Mouse (Mus musculus) embryonic facial prominence, embryonic 11.5 days (tissue): ENCODE measurements around the gene Gstt3. TPM values are rescaled to one million over a fixed set of nuclear protein-coding genes. Genes with fewer than 3 reads are reported as not detected.
A peak's percentile ranks its signal among the peaks of the same experiment; 100 is the strongest.

Experiments used
- ATAC-seq: fragments of 200-750 bp; cut with Nextera tagmentation; replicated peaks from 2 replicates; pipeline ENCODE4 v1.8.0; 2017; ENCODE audit warnings: low read depth; ENCODE audit not compliant: insufficient number of reproducible peaks, low FRiP score, low TSS enrichment
- DNase-seq: peaks from one replicate; pipeline ENCODE4 v3.0.0-alpha.2; 2015; ENCODE audit warnings: low spot score
- H3K27ac ChIP-seq: fragments of 300-500 bp; sonication (generic); replicated peaks from 2 replicates; pipeline ENCODE4 v1.5.1; 2014; ENCODE audit warnings: mild to moderate bottlenecking, low read depth, low read length, control low read depth
- H3K27me3 ChIP-seq: fragments of 300-500 bp; sonication (generic); 2 replicates; pipeline ENCODE4 v1.6.1; 2014; ENCODE audit warnings: mild to moderate bottlenecking, low read length, moderate library complexity, mixed read lengths; ENCODE audit not compliant: control insufficient read depth, insufficient read depth
- H3K36me3 ChIP-seq: fragments of 300-500 bp; sonication (generic); replicated peaks from 2 replicates; pipeline ENCODE4 v1.6.1; 2014; ENCODE audit warnings: low read depth, mild to moderate bottlenecking, low read length, moderate library complexity, mixed read lengths; ENCODE audit not compliant: control insufficient read depth, insufficient read depth
- H3K4me1 ChIP-seq: fragments of 300-500 bp; sonication (generic); 2 replicates; pipeline ENCODE4 v1.6.1; 2014; ENCODE audit warnings: low read length, mixed read lengths; ENCODE audit not compliant: control insufficient read depth, insufficient read depth
- H3K4me2 ChIP-seq: fragments of 300-500 bp; sonication (generic); 2 replicates; pipeline ENCODE4 v1.6.1; 2014; ENCODE audit warnings: low read depth, mild to moderate bottlenecking, control low read depth, low read length, moderate library complexity
- H3K4me3 ChIP-seq: fragments of 300-500 bp; sonication (generic); 2 replicates; pipeline ENCODE4 v1.5.1; 2014; ENCODE audit warnings: low read depth, low read length, control low read depth
- H3K9ac ChIP-seq: fragments of 300-500 bp; sonication (generic); replicated peaks from 2 replicates; pipeline ENCODE4 v1.6.1; 2014; ENCODE audit warnings: mild to moderate bottlenecking, control low read depth, low read length
- H3K9me3 ChIP-seq: fragments of 300-500 bp; sonication (generic); replicated peaks from 2 replicates; pipeline ENCODE4 v1.6.1; 2016; ENCODE audit warnings: mild to moderate bottlenecking, low read length, inconsistent platforms, mixed read lengths; ENCODE audit not compliant: control insufficient read depth
- WGBS: fragments of 180-500 bp; shearing (Covaris S2); extraction: QIAGEN DNeasy Blood & Tissue Kit; methylation state at CpG from one replicate; pipeline ENCODE4 v1.1.7; 2014; 5-methylcytosine and 5-hydroxymethylcytosine counted together
- polyA plus RNA-seq: library from polyadenylated mRNA; unstranded; fragments of >200 nt; fragmentation: Nextera tagmentation; extraction: Ambion mirVana; gene quantifications from 2 replicates; pipeline ENCODE4 v1.2.1, GENCODE M21; 2014

Gstt3 gene
- polyA plus RNA-seq, 1 experiment from 2014 or later, result 5.9 TPM

DNA sequence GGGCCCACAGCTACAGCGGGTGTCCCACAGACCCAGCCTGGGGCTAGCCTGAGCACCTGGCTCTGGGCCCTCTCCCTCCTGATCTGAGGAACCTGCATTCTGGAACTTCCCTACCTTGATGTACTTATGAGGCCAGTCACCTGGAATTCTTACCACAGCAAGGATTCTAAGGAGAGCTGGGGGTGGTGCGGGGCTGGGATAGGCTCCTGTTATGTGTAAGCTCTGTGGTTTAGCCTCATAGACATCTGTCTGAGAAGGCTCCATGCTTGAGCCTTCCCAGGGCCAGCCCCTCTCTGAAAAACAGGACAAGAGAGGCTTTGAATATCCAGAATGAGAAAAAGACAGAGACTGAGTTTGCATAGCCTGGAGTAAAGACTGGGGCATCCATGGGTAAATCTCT, 41.2 kb upstream of the Gstt3 start, which contains the start of gene Gstt4:
Gene Gstt4, minus strand, starts transcription at position 101 of the 400 bp plus-strand sequence.
- Histone ChIP-seq H3K36me3 (no peaks in the 10 kb centered on the region), H3K4me2 (no peak within 1 kb of the TSS), H3K4me1 (no peaks in the 10 kb centered on the region), H3K27me3 (no peaks in the 10 kb centered on the region), H3K4me3 (no peak within 1 kb of the TSS), H3K9me3 (no peaks in the 10 kb centered on the region), H3K27ac (no peak within 1 kb of the TSS), H3K9ac (no peak within 1 kb of the TSS)
- ATAC-seq (no peak), DNase-seq (no peak)
- 84% methylated on average over 2 of the region's 2 CpGs for WGBS

DNA sequence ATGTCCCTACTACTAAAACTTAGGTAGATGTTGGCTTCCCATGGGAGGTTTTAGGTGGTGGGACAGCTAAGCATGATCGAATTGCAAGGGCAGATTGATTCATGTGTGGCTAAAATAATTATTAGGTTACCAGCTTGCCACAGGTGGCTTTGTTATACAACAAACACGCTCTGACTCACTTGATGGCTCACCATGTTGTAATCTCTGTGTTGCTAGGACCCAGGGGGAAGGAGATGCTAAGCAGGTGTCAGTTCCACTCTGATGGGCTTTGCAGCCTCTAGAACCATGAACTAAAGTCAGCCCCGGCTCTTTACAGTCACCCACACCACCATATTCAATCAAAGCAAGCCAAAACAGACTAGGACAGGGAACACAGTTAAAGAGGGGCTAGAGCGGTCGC, 38.7 kb upstream of the Gstt3 start:
- Histone ChIP-seq H3K36me3 (no peaks in the 10 kb centered on the region), H3K27me3 (no peaks in the 10 kb centered on the region), H3K4me2 (no peak overlapping the region), H3K4me1 (no peaks in the 10 kb centered on the region), H3K9me3 (no peaks in the 10 kb centered on the region), H3K4me3 (no peak overlapping the region), H3K9ac (no peak overlapping the region), H3K27ac (no peak overlapping the region)
- 84% methylated on average over 5 of the region's 5 CpGs for WGBS
- DNase-seq, result no peak
- no peak for ATAC-seq

DNA sequence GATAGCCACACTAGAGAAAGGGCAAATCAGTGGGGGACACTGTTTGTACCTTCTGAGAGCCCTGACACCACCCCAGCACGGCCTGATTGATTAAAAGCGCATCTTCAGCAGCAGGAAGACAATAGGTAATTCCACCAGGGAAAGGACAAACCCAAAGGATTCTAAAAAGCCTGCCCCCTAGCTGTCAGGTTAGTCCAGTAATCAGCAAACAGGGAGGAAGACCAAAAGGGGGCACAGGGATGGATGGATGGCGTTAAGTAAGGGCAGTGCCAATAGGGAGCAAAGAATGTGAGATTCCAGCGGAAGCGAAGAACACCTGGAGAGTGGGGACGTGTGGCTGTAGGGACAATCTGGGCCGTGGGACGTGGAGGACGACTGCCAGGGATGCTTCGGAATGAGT, 37.4 kb upstream of the Gstt3 start:
- WGBS, result 64% methylated on average over 10 of the region's 10 CpGs

DNA sequence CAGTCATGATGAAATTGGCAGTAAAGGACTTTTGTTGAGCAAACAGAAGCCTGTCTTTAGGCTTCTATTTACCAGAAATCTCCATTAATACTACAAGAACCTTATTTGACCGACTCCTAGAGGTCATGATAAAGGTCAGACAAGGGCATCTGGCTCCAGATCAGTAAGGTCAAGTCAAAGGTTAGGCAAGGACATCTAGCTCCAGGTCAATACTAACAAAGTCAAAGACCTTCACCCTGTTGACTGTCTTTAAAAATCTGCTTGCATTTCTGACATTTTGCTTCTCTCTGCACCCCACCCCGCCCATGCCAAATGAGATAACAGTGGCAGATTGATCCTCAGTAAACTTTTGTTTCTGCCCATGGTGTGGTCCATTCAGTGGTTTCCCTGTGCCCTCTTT, 23.0 kb upstream of the Gstt3 start:
- Histone ChIP-seq H3K27ac (no peak overlapping the region), H3K36me3 (no peaks in the 10 kb centered on the region), H3K4me1 (no peaks in the 10 kb centered on the region), H3K4me2 (no peak overlapping the region), H3K9me3 (no peaks in the 10 kb centered on the region), H3K4me3 (no peak overlapping the region), H3K27me3 (no peaks in the 10 kb centered on the region), H3K9ac (no peak overlapping the region)
- ATAC-seq (no peak), DNase-seq (no peak)
- 60% methylated on average over 2 of the region's 2 CpGs for WGBS

More for the DNA sequence above, 37.4 kb upstream of the Gstt3 start:
- Histone ChIP-seq H3K36me3 (no peaks in the 10 kb centered on the region), H3K27ac (no peak overlapping the region), H3K9me3 (no peaks in the 10 kb centered on the region), H3K4me2 (no peak overlapping the region), H3K4me3 (no peak overlapping the region), H3K4me1 (no peaks in the 10 kb centered on the region), H3K27me3 (no peaks in the 10 kb centered on the region), H3K9ac (no peak overlapping the region)
- ATAC-seq (no peak), DNase-seq (no peak)

DNA sequence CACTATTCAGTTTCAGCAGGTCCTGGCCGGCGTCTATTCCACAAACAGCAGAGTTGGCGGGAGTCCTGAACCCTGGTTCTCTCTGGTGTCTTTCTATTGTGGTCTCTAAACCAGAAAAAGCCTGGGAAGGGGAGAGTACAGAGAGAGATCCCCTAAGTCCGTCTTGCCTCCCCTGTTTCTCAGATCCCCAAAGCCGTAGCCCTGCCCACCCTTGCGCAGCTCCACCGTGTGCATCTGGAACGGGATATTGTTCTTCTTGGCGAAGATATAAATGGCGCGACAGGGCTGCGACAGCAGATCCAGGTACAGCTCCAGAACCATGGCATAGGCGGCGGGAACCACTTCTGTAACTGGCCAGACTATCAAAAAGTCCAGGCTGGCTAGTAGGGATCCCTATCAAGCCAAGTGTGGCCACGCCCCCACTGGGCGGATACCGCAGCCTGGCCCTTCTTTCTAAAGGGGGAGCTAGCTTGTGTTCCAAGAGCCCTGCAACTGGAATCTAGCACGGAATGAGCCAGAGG, 17.0 kb upstream of the Gstt3 start, which contains the start of gene Gstt1:
Gene Gstt1, minus strand, starts transcription at position 409 of the 521 bp plus-strand sequence.
- Histone ChIP-seq H3K27ac (no peak within 1 kb of the TSS), H3K4me1 (no peaks in the 10 kb centered on the region)
- peak; percentile 24; the same call in 1 of the 2 replicates for ATAC-seq

DNA sequence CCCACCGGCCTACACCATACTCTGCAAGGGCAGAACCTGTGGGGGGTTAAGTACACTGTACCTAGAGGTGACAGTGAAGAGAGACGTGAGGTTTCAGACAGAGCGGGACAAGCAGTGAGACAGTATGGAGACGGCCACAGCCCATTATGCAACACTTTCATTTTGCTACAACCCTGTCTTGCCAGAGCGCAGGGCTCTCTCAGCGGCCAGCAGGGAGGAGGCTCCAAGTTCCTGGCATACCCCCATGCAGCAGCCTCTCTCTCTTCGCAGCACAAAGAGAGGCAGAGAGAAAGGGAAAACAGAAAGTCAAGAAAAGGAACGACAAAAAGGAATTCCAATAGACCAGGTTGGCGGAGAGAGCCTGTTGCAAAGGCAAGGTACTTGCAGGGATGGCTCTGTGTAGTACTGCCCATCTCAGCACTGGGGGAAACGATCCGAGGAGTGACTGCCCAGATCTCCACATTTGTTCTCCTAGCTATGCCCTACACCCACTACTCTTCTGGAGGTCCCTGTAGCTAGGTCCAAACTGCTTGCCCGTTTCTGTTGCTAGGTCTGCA, 16.5 kb upstream of the Gstt3 start:
- H3K27me3 ChIP-seq, result no peaks in the 10 kb centered on the region; the same call in 1 of the 2 replicates
- peak; percentile 17 for DNase-seq
- no peaks in the 10 kb centered on the region for H3K9me3 ChIP-seq
- no peak overlapping the region for H3K27ac ChIP-seq
- H3K4me1 ChIP-seq, result no peaks in the 10 kb centered on the region
- no peaks in the 10 kb centered on the region for H3K36me3 ChIP-seq
- peak overlapping the region; percentile 74 for H3K4me2 ChIP-seq
- WGBS, result 2% methylated on average over 12 of the region's 12 CpGs
- ATAC-seq, result no peak
- H3K4me3 ChIP-seq, result peak overlapping the region; percentile 33
- peak overlapping the region; percentile 53 for H3K9ac ChIP-seq

More for the DNA sequence above, 17.0 kb upstream of the Gstt3 start, which contains the start of gene Gstt1:
- Histone ChIP-seq H3K4me3 (peak within 1 kb of the TSS; percentile 33), H3K9ac (peak within 1 kb of the TSS; percentile 53), H3K36me3 (no peaks in the 10 kb centered on the region), H3K27me3 (no peaks in the 10 kb centered on the region; the same call in 1 of the 2 replicates), H3K9me3 (no peaks in the 10 kb centered on the region), H3K4me2 (peak within 1 kb of the TSS; percentile 74)
- 2% methylated on average over 18 of the region's 18 CpGs for WGBS
- DNase-seq, result peak; percentile 63

DNA sequence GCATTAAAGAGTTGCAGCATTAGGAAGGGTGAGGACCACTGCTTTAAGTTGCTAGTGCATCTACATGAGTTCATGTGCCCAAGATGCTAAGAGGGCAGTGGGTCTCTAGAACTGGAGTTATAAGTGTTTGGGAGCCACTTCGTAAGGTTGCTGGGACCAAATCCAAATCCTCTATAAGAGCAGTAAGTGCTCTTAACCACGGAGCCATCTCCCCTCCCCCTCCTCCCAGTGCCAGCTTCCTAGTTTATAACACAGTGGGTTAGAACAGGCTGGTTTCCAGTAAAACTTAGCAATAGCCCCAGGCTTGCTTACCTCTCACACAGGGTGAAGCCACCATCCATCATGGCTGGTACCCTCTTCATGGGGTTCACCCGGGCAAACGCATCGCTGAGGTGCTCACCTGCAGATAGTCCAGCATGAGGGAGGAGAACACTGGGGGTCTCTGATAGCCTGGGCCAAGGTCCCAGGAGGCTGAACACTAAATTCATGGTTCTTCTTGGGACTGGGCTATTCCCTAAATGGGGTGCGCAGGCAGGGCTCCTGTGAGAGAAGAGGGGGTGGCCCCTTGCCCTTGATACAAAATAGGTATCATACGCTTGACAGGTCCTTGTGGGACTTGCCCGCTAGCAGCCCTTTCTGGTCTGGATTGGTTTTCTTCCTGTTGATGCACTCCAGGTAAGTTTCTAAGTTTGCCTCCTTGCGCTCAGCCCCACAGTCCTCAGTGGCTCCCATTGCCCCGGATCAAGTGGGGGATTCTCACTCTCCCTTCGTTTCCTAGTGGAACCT, 15.7 kb upstream of the Gstt3 start:
- H3K36me3 ChIP-seq, result no peaks in the 10 kb centered on the region
- no peaks in the 10 kb centered on the region; the same call in 1 of the 2 replicates for H3K27me3 ChIP-seq
- no peaks in the 10 kb centered on the region for H3K9me3 ChIP-seq
- H3K4me2 ChIP-seq, result peak overlapping the region; percentile 74
- H3K9ac ChIP-seq, result no peak overlapping the region
- no peak for ATAC-seq
- DNase-seq, result no peak
- peak overlapping the region; percentile 33 for H3K4me3 ChIP-seq
- H3K4me1 ChIP-seq, result no peaks in the 10 kb centered on the region
- no peak overlapping the region for H3K27ac ChIP-seq
- 46% methylated on average over 11 of the region's 11 CpGs for WGBS

DNA sequence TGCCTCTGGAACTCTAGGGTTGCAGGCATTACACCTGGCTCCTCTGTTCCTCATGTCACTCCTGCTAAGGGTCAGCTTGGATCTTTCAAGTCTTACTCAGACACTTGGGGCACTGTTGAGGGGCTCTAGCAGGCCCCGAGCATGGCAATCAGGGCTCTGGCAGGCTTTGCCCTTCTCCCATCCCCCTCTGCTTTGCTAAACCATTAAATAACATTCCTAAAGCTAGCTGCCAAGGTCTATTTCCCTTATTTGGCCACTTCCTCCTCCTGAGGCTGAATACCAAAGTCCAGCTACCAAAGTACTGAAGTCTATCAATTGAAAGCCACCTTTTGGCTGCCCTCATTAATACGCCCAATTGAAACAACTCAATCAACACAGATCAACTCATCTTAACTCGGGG, 13.7 kb upstream of the Gstt3 start:
- DNase-seq (peak; percentile 38), ATAC-seq (no peak)
- Histone ChIP-seq H3K36me3 (no peaks in the 10 kb centered on the region), H3K4me2 (no peak overlapping the region), H3K4me1 (no peaks in the 10 kb centered on the region), H3K27ac (no peak overlapping the region), H3K9ac (no peak overlapping the region), H3K27me3 (no peaks in the 10 kb centered on the region; the same call in 1 of the 2 replicates), H3K4me3 (no peak overlapping the region), H3K9me3 (no peaks in the 10 kb centered on the region)
- 31% methylated on average over 3 of the region's 3 CpGs for WGBS
